Mouse (Mus musculus): ENCODE data around the gene Ltbp4. TPM values are rescaled to one million over a fixed set of nuclear protein-coding genes. Genes with fewer than 3 reads are reported as not detected.

The Ltbp4 gene
- total RNA-seq, 2 experiments from 2014 or later: 52.3 to 57.5 TPM

Other genes with a start within 250 kb of the Ltbp4 start
- under 1 TPM; 0.34 to 0.39 TPM for gene Cyp2f2, start 217.8 kb downstream of the Ltbp4 start, total RNA-seq (2021)
- gene Cyp2t4, start 184.0 kb downstream of the Ltbp4 start, total RNA-seq (2021): not detected
- 10 to 100 TPM; 82.3 to 84.9 TPM for gene Egln2, start 170.9 kb downstream of the Ltbp4 start, total RNA-seq (2021)
- gene Rab4b, start 158.8 kb downstream of the Ltbp4 start, total RNA-seq (2021): 10 to 100 TPM; 85.4 to 89.5 TPM
- not detected for gene Gm21983, start 156.6 kb downstream of the Ltbp4 start, total RNA-seq (2021)
- 1 to 10 TPM; 1.5 to 3.2 TPM for gene Mia, start 156.5 kb downstream of the Ltbp4 start, total RNA-seq (2021)
- 10 to 100 TPM; 19.7 to 21.5 TPM for gene BC024978, start 141.9 kb downstream of the Ltbp4 start, total RNA-seq (2021)
- 10 to 100 TPM; 83.9 to 84.3 TPM for gene Snrpa, start 141.4 kb downstream of the Ltbp4 start, total RNA-seq (2021)
- 1 to 10 TPM; 7.6 to 8.7 TPM for gene Itpkc, start 109.0 kb downstream of the Ltbp4 start, total RNA-seq (2021)
- gene Coq8b, start 104.7 kb downstream of the Ltbp4 start, total RNA-seq (2021): 10 to 100 TPM; 28.3 TPM
- gene Numbl, start 79.3 kb downstream of the Ltbp4 start, total RNA-seq (2021): 100 to 1,000 TPM; 117 to 126 TPM
- gene Shkbp1, start 18.3 kb upstream of the Ltbp4 start, total RNA-seq (2021): 10 to 100 TPM; 24.7 to 27.9 TPM
- gene Gm20479, start 19.7 kb upstream of the Ltbp4 start, total RNA-seq (2021): not detected
- gene Sptbn4, start 110.0 kb upstream of the Ltbp4 start, total RNA-seq (2021): 10 to 100 TPM; 89.7 to 99.2 TPM
- 10 to 100 TPM; 11.8 to 12.7 TPM for gene Blvrb, start 110.3 kb upstream of the Ltbp4 start, total RNA-seq (2021)
- gene Sertad3, start 136.1 kb upstream of the Ltbp4 start, total RNA-seq (2021): 1 to 10 TPM; 2.5 to 3.2 TPM
- gene Sertad1, start 149.2 kb upstream of the Ltbp4 start, total RNA-seq (2021): 1 to 10 TPM; 6.0 to 7.0 TPM
- 1 to 10 TPM; 1.4 TPM for gene Prx, start 161.6 kb upstream of the Ltbp4 start, total RNA-seq (2021)
- gene Hipk4, start 185.6 kb upstream of the Ltbp4 start, total RNA-seq (2021): under 1 TPM; 0.26 to 0.34 TPM
- 100 to 1,000 TPM; 520 to 550 TPM for gene Pld3, start 215.5 kb upstream of the Ltbp4 start, total RNA-seq (2021)
- 10 to 100 TPM; 23.1 to 26.2 TPM for gene 2310022A10Rik, start 215.5 kb upstream of the Ltbp4 start, total RNA-seq (2021)

Data from left cerebral cortex, postnatal 10 days (tissue).